Mouse (Mus musculus) kidney, postnatal 0 days (tissue): Measurements from ENCODE around the gene Edn1. TPM values are rescaled to one million over a fixed set of nuclear protein-coding genes. Genes with fewer than 3 reads are reported as not detected.

Experiments
- ATAC-seq: fragments of 200-750 bp; cut with Nextera tagmentation; replicated peaks from 2 replicates; pipeline ENCODE4 v1.8.0; 2017; ENCODE audit warnings: low read depth, moderate number of reproducible peaks, moderate TSS enrichment, moderate library complexity; ENCODE audit not compliant: low FRiP score
- DNase-seq: peaks from one replicate; pipeline ENCODE4 v3.0.0-alpha.2; 2016; ENCODE audit warnings: low spot score
- H3K27ac ChIP-seq: fragments of 300-500 bp; sonication (generic); 2 replicates; pipeline ENCODE4 v1.5.1; 2014; ENCODE audit warnings: mild to moderate bottlenecking
- H3K27me3 ChIP-seq: fragments of 300-500 bp; sonication (generic); 2 replicates; pipeline ENCODE4 v1.6.1; 2014; ENCODE audit warnings: low read length, mixed read lengths; ENCODE audit not compliant: insufficient read depth
- H3K36me3 ChIP-seq: fragments of 300-500 bp; sonication (generic); 2 replicates; pipeline ENCODE4 v1.6.1; 2014; ENCODE audit warnings: low read length, mixed read lengths; ENCODE audit not compliant: insufficient read depth
- H3K4me1 ChIP-seq: fragments of 300-500 bp; sonication (generic); replicated peaks from 2 replicates; pipeline ENCODE4 v1.6.1; 2014; ENCODE audit warnings: antibody characterized with exemption, low read length, mixed read lengths; ENCODE audit not compliant: insufficient read depth
- H3K4me2 ChIP-seq: fragments of 300-500 bp; sonication (generic); 2 replicates; pipeline ENCODE4 v1.6.1; 2014; ENCODE audit warnings: mild to moderate bottlenecking, low read length, moderate library complexity, mixed read lengths
- H3K4me3 ChIP-seq: fragments of 300-500 bp; sonication (generic); replicated peaks from 2 replicates; pipeline ENCODE4 v1.5.1; 2014; ENCODE audit warnings: low read depth, low read length
- H3K9ac ChIP-seq: fragments of 300-500 bp; sonication (generic); 2 replicates; pipeline ENCODE4 v1.6.1; 2014; ENCODE audit warnings: low read depth, low read length
- H3K9me3 ChIP-seq: fragments of 300-500 bp; sonication (generic); replicated peaks from 2 replicates; pipeline ENCODE4 v1.6.1; 2016; ENCODE audit warnings: low read length, inconsistent platforms, mixed read lengths
- CTCF ChIP-seq: IDR thresholded peaks from 2 replicates; pipeline ENCODE4 v1.5.1; 2016; ENCODE audit warnings: antibody characterized with exemption, low read depth, mild to moderate bottlenecking, moderate library complexity
- WGBS: fragments of 180-500 bp; shearing (Covaris S2); extraction: QIAGEN DNeasy Blood & Tissue Kit; methylation state at CpG from one replicate; pipeline ENCODE4 v1.1.7; 2014; 5-methylcytosine and 5-hydroxymethylcytosine counted together
- polyA plus RNA-seq: library from polyadenylated mRNA; unstranded; fragments of >200 nt; fragmentation: Nextera tagmentation; extraction: Ambion mirVana; gene quantifications from 2 replicates; pipeline ENCODE4 v1.2.1, GENCODE M21; 2015

Gene Edn1
- polyA plus RNA-seq, 1 experiment from 2014 or later = 4.5 TPM

DNA sequence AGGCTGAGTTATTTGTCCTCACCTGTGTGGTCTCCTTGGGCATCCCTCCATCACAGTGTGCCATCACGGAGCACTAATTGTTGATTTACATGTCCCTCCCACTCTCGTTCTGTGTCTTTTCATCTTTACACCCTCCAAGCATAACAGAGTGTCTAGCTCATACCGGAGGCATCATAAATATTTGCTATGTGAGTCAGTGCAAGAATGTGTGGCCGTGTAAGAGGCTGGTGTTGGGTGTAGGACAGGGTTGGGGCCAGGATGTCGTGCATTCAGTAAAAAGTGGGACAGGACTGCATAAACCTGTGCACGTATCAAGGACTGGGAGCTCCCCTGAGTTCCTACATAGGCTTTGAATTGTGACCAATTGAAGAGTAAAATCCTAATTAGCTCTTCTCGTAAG, 50.4 kb downstream of the Edn1 start:
- Histone ChIP-seq H3K9ac (no peak overlapping the region), H3K27me3 (no peaks in the 10 kb centered on the region), H3K4me3 (no peak overlapping the region), H3K36me3 (no peaks in the 10 kb centered on the region), H3K4me1 (0 out of 2 replicates have a peak, but pooled peaks cover 4% of the 10 kb centered on the region), H3K4me2 (no peak overlapping the region), H3K9me3 (no peaks in the 10 kb centered on the region), H3K27ac (no peak overlapping the region)
- no peak for TF ChIP-seq CTCF
- 57% methylated on average over 7 of the region's 7 CpGs for WGBS
- ATAC-seq = no peak
- DNase-seq = no peak

Other genes starting within 250 kb of the Edn1 start
- gene Hivep1, start 249.5 kb upstream of the Edn1 start, polyA plus RNA-seq = 9.6 and 10.6 TPM in 2 replicates